Mouse (Mus musculus) testis, adult 2 months (tissue): ENCODE measurements around the gene Grik2.

Source experiments
- CTCF ChIP-seq: fragments of 200-500 bp; IDR thresholded peaks from 2 replicates; pipeline ENCODE4 v1.5.1; 2012; ENCODE audit warnings: low read depth, mild to moderate bottlenecking, inconsistent platforms, low read length, moderate library complexity; ENCODE audit not compliant: control insufficient read depth, insufficient read depth, insufficient replicate concordance
- POLR2A ChIP-seq: fragments of 200-500 bp; IDR thresholded peaks from 2 replicates; pipeline ENCODE4 v1.6.1; 2012; ENCODE audit warnings: low read depth, mild to moderate bottlenecking, inconsistent platforms, low read length, moderate library complexity; ENCODE audit not compliant: control insufficient read depth

DNA sequence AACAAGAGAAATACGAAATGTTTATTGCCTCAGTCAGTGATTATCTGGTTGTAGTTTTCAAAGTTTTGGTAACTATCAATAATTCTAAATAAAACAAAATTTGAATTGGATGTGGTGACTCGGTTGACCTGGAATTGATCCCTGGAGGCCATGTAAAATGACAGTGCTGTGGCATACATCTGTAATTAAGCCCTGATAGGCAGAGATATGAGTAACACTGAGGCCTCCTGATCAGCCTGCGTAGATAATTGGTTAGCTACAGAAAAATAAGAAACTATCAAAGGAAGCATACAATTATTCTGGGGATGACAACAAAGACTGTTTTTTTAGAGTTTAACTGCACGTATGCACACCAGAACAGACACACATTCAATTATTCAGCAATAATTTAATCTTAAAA lies 634.4 kb downstream of the Grik2 start:
- TF ChIP-seq POLR2A, result no peak
- TF ChIP-seq CTCF, result no peak
